Mouse (Mus musculus) cerebellum, postnatal 4 days (tissue): ENCODE measurements at regions not wholly inside any gene's neighbourhood (a gene's known extent, or its start where the extent isn't known, plus 50 kb on each side); places are given as distances from the start of the nearest gene placed in this dataset.

Source experiments
- DNase-seq, 2 experiments: peaks; one replicate each; pipeline ENCODE4 v3.0.0; 2022; ENCODE audit warnings: low spot score in 2 of 2, mixed read lengths in 1 of 2

- DNase-seq = no peak
Measured at GRCm38 (mm10) chr9:115680703-115681576, 228.3 kb upstream of the Gadl1 start.

- no peak for DNase-seq
Measured at GRCm38 (mm10) chr9:115681841-115682240, 227.4 kb upstream of the Gadl1 start.

GRCm38 (mm10) chr9:115683951-115684350, 225.3 kb upstream of the Gadl1 start:
- no peak for DNase-seq

GRCm38 (mm10) chr9:115686605-115687004, 222.7 kb upstream of the Gadl1 start:
- no peak for DNase-seq

GRCm38 (mm10) chr9:115692837-115693236, 216.4 kb upstream of the Gadl1 start:
- DNase-seq = no peak

GRCm38 (mm10) chr9:115703791-115704190, 205.5 kb upstream of the Gadl1 start:
- no peak for DNase-seq

- peak in 1 of 2 experiments; percentile 53 for DNase-seq
Measured at GRCm38 (mm10) chr9:115704249-115704648, 205.0 kb upstream of the Gadl1 start.

GRCm38 (mm10) chr9:115705761-115706160, 203.5 kb upstream of the Gadl1 start:
- no peak for DNase-seq

- DNase-seq = peak in 1 of 2 experiments; percentile 26
Measured at GRCm38 (mm10) chr9:115708199-115708934, 200.9 kb upstream of the Gadl1 start.

- peak in 1 of 2 experiments; percentile 57 for DNase-seq
Measured at GRCm38 (mm10) chr9:115710039-115710739, 199.1 kb upstream of the Gadl1 start.

GRCm38 (mm10) chr9:115720306-115720705, 188.9 kb upstream of the Gadl1 start:
- DNase-seq = no peak

- DNase-seq = no peak
Measured at GRCm38 (mm10) chr9:115720841-115721240, 188.4 kb upstream of the Gadl1 start.

- DNase-seq = no peak
Measured at GRCm38 (mm10) chr9:115724063-115724462, 185.2 kb upstream of the Gadl1 start.

- DNase-seq = peak in 1 of 2 experiments; percentile 23
Measured at GRCm38 (mm10) chr9:115727361-115727760, 181.9 kb upstream of the Gadl1 start.

- no peak for DNase-seq
Measured at GRCm38 (mm10) chr9:115731557-115731956, 177.7 kb upstream of the Gadl1 start.

GRCm38 (mm10) chr9:115733104-115733503, 176.2 kb upstream of the Gadl1 start:
- DNase-seq = no peak

GRCm38 (mm10) chr9:115739984-115740383, 169.3 kb upstream of the Gadl1 start:
- no peak for DNase-seq

GRCm38 (mm10) chr9:115746436-115746835, 162.8 kb upstream of the Gadl1 start:
- DNase-seq = no peak

GRCm38 (mm10) chr9:115760496-115760895, 148.8 kb upstream of the Gadl1 start:
- no peak for DNase-seq

- no peak for DNase-seq
Measured at GRCm38 (mm10) chr9:115764136-115764535, 145.1 kb upstream of the Gadl1 start.

GRCm38 (mm10) chr9:115766471-115766870, 142.8 kb upstream of the Gadl1 start:
- no peak for DNase-seq

GRCm38 (mm10) chr9:115775112-115775511, 134.1 kb upstream of the Gadl1 start:
- DNase-seq = no peak
